Mouse (Mus musculus) embryonic facial prominence, embryonic 15.5 days (tissue): ENCODE measurements around the gene Serpinf2. TPM values are rescaled to one million over a fixed set of nuclear protein-coding genes. Genes with fewer than 3 reads are reported as not detected.

Experiments
- ATAC-seq: fragments of 200-750 bp; cut with Nextera tagmentation; 2 replicates; pipeline ENCODE4 v1.8.0; 2017; ENCODE audit warnings: low read depth, moderate TSS enrichment; ENCODE audit not compliant: insufficient number of reproducible peaks, low FRiP score, low TSS enrichment
- H3K27ac ChIP-seq: fragments of 300-500 bp; sonication (generic); replicated peaks from 2 replicates; pipeline ENCODE4 v1.5.1; 2015; ENCODE audit warnings: mild to moderate bottlenecking, inconsistent platforms
- H3K27me3 ChIP-seq: fragments of 300-500 bp; sonication (generic); 2 replicates; pipeline ENCODE4 v1.6.1; 2015; ENCODE audit warnings: inconsistent platforms
- H3K36me3 ChIP-seq: fragments of 300-500 bp; sonication (generic); 2 replicates; pipeline ENCODE4 v1.6.1; 2015; ENCODE audit warnings: mild to moderate bottlenecking, inconsistent platforms
- H3K4me1 ChIP-seq: fragments of 300-500 bp; sonication (generic); 2 replicates; pipeline ENCODE4 v1.6.1; 2015; ENCODE audit warnings: inconsistent platforms
- H3K4me2 ChIP-seq: fragments of 300-500 bp; sonication (generic); replicated peaks from 2 replicates; pipeline ENCODE4 v1.6.1; 2015; ENCODE audit warnings: mild to moderate bottlenecking, inconsistent platforms
- H3K4me3 ChIP-seq: fragments of 300-500 bp; sonication (generic); replicated peaks from 2 replicates; pipeline ENCODE4 v1.5.1; 2015; ENCODE audit warnings: mild to moderate bottlenecking, inconsistent platforms
- H3K9ac ChIP-seq: fragments of 300-500 bp; sonication (generic); 2 replicates; pipeline ENCODE4 v1.6.1; 2015; ENCODE audit warnings: inconsistent platforms
- H3K9me3 ChIP-seq: fragments of 300-500 bp; sonication (generic); replicated peaks from 2 replicates; pipeline ENCODE4 v1.6.1; 2016; ENCODE audit warnings: inconsistent platforms
- WGBS: fragments of 180-500 bp; shearing (Covaris S2); methylation state at CpG from one replicate; pipeline ENCODE4 v1.1.7; 2015; 5-methylcytosine and 5-hydroxymethylcytosine counted together
- polyA plus RNA-seq: library from polyadenylated mRNA; unstranded; fragments of >200 nt; fragmentation: Nextera tagmentation; extraction: Ambion mirVana; gene quantifications from 2 replicates; pipeline ENCODE4 v1.2.1, GENCODE M21; 2015

The Serpinf2 gene
- polyA plus RNA-seq, 1 experiment from 2014 or later, result 0.09 TPM

GRCm38 (mm10) chr11:75450304-75450908 lies 11.0 kb upstream of the Serpinf2 start:
- Histone ChIP-seq H3K27ac (no peak overlapping the region), H3K9me3 (no peaks in the 10 kb centered on the region), H3K4me2 (no peak overlapping the region), H3K27me3 (no peaks in the 10 kb centered on the region), H3K9ac (no peak overlapping the region), H3K36me3 (peaks cover 42% of the 10 kb centered on the region), H3K4me3 (no peak overlapping the region), H3K4me1 (peaks cover 26% of the 10 kb centered on the region)
- no peak for ATAC-seq
- 87% methylated on average over 8 of the region's 8 CpGs for WGBS

GRCm38 (mm10) chr11:75449695-75450094 lies 10.3 kb upstream of the Serpinf2 start:
- WGBS, result 78% methylated on average over 7 of the region's 7 CpGs
- no peak for ATAC-seq
- Histone ChIP-seq H3K36me3 (peaks cover 49% of the 10 kb centered on the region), H3K9me3 (no peaks in the 10 kb centered on the region), H3K4me3 (no peak overlapping the region), H3K4me1 (peaks cover 20% of the 10 kb centered on the region), H3K27me3 (no peaks in the 10 kb centered on the region), H3K27ac (no peak overlapping the region), H3K9ac (no peak overlapping the region), H3K4me2 (no peak overlapping the region)

- H3K4me3 ChIP-seq, result no peak overlapping the region
- peaks cover 59% of the 10 kb centered on the region for H3K36me3 ChIP-seq
- WGBS, result 80% methylated on average over 3 of the region's 3 CpGs
- no peak overlapping the region for H3K4me2 ChIP-seq
- no peak overlapping the region for H3K27ac ChIP-seq
- no peak overlapping the region for H3K9ac ChIP-seq
- no peak for ATAC-seq
- no peaks in the 10 kb centered on the region for H3K9me3 ChIP-seq
- H3K27me3 ChIP-seq, result no peaks in the 10 kb centered on the region
- H3K4me1 ChIP-seq, result peaks cover 10% of the 10 kb centered on the region
Observed at GRCm38 (mm10) chr11:75448575-75448974, 9.2 kb upstream of the Serpinf2 start.

- Histone ChIP-seq H3K9me3 (no peaks in the 10 kb centered on the region), H3K4me2 (no peak overlapping the region), H3K27me3 (no peaks in the 10 kb centered on the region), H3K27ac (no peak overlapping the region), H3K36me3 (peaks cover 70% of the 10 kb centered on the region), H3K4me1 (no peaks in the 10 kb centered on the region), H3K4me3 (no peak overlapping the region), H3K9ac (no peak overlapping the region)
- 54% methylated on average over 8 of the region's 8 CpGs for WGBS
- no peak for ATAC-seq
Observed at GRCm38 (mm10) chr11:75443711-75444110, 4.3 kb upstream of the Serpinf2 start.

- Histone ChIP-seq H3K36me3 (peaks cover 51% of the 10 kb centered on the region), H3K9me3 (no peaks in the 10 kb centered on the region), H3K9ac (no peak overlapping the region), H3K4me2 (no peak overlapping the region), H3K4me1 (no peaks in the 10 kb centered on the region), H3K27me3 (no peaks in the 10 kb centered on the region), H3K27ac (no peak overlapping the region), H3K4me3 (no peak overlapping the region)
- ATAC-seq, result no peak
- 89% methylated on average over 16 of the region's 16 CpGs for WGBS
Observed at GRCm38 (mm10) chr11:75441601-75442000, 2.2 kb upstream of the Serpinf2 start.

GRCm38 (mm10) chr11:75441034-75441433 lies 1.6 kb upstream of the Serpinf2 start:
- Histone ChIP-seq H3K27ac (no peak overlapping the region), H3K4me3 (no peak overlapping the region), H3K4me1 (no peaks in the 10 kb centered on the region), H3K9me3 (no peaks in the 10 kb centered on the region), H3K9ac (no peak overlapping the region), H3K27me3 (no peaks in the 10 kb centered on the region), H3K36me3 (peaks cover 47% of the 10 kb centered on the region), H3K4me2 (no peak overlapping the region)
- ATAC-seq, result no peak
- WGBS, result 85% methylated on average over 7 of the region's 7 CpGs

- no peak overlapping the region for H3K4me2 ChIP-seq
- H3K9ac ChIP-seq, result no peak overlapping the region
- H3K27ac ChIP-seq, result no peak overlapping the region
- 90% methylated on average over 3 of the region's 3 CpGs for WGBS
- no peaks in the 10 kb centered on the region for H3K4me1 ChIP-seq
- no peaks in the 10 kb centered on the region for H3K9me3 ChIP-seq
- no peak for ATAC-seq
- no peak overlapping the region for H3K4me3 ChIP-seq
- peaks cover 36% of the 10 kb centered on the region; the same call in 1 of the 2 replicates for H3K36me3 ChIP-seq
- H3K27me3 ChIP-seq, result no peaks in the 10 kb centered on the region
Observed at GRCm38 (mm10) chr11:75439951-75440350, 560 bp upstream of the Serpinf2 start.

- H3K4me3 ChIP-seq, result no peak overlapping the region
- no peaks in the 10 kb centered on the region for H3K27me3 ChIP-seq
- no peak overlapping the region for H3K27ac ChIP-seq
- ATAC-seq, result no peak
- no peak overlapping the region for H3K9ac ChIP-seq
- 93% methylated on average over 3 of the region's 3 CpGs for WGBS
- no peak overlapping the region for H3K4me2 ChIP-seq
- peaks cover 26% of the 10 kb centered on the region; the same call in 1 of the 2 replicates for H3K36me3 ChIP-seq
- no peaks in the 10 kb centered on the region; the same call in 1 of the 2 replicates for H3K9me3 ChIP-seq
- no peaks in the 10 kb centered on the region for H3K4me1 ChIP-seq
Observed at GRCm38 (mm10) chr11:75438804-75439203, 587 bp downstream of the Serpinf2 start.

- H3K4me2 ChIP-seq, result no peak overlapping the region
- no peak for ATAC-seq
- H3K4me3 ChIP-seq, result no peak overlapping the region
- H3K9me3 ChIP-seq, result no peaks in the 10 kb centered on the region; the same call in 1 of the 2 replicates
- 82% methylated on average over 12 of the region's 13 CpGs for WGBS
- H3K27me3 ChIP-seq, result no peaks in the 10 kb centered on the region
- H3K27ac ChIP-seq, result no peak overlapping the region
- H3K36me3 ChIP-seq, result 0 out of 2 replicates have a peak, but pooled peaks cover 20% of the 10 kb centered on the region
- H3K9ac ChIP-seq, result no peak overlapping the region
- no peaks in the 10 kb centered on the region for H3K4me1 ChIP-seq
Observed at GRCm38 (mm10) chr11:75438194-75438593, 1.2 kb downstream of the Serpinf2 start.

- 0 out of 2 replicates have a peak, but pooled peaks cover 5% of the 10 kb centered on the region for H3K4me1 ChIP-seq
- ATAC-seq, result no peak
- WGBS, result 88% methylated on average over 5 of the region's 5 CpGs
- no peaks in the 10 kb centered on the region; the same call in 1 of the 2 replicates for H3K9me3 ChIP-seq
- no peak overlapping the region for H3K27ac ChIP-seq
- H3K9ac ChIP-seq, result no peak overlapping the region
- H3K4me2 ChIP-seq, result no peak overlapping the region
- H3K4me3 ChIP-seq, result no peak overlapping the region
- H3K36me3 ChIP-seq, result no peaks in the 10 kb centered on the region
- H3K27me3 ChIP-seq, result no peaks in the 10 kb centered on the region
Observed at GRCm38 (mm10) chr11:75434138-75434537, 5.3 kb downstream of the Serpinf2 start.

- WGBS, result 60% methylated on average over 11 of the region's 11 CpGs
- ATAC-seq, result peak; percentile 76
- Histone ChIP-seq H3K36me3 (no peaks in the 10 kb centered on the region), H3K4me3 (no peak overlapping the region), H3K4me2 (no peak overlapping the region), H3K9ac (no peak overlapping the region), H3K27me3 (no peaks in the 10 kb centered on the region), H3K4me1 (0 out of 2 replicates have a peak, but pooled peaks cover 5% of the 10 kb centered on the region), H3K9me3 (no peaks in the 10 kb centered on the region; the same call in 1 of the 2 replicates), H3K27ac (no peak overlapping the region)
Observed at GRCm38 (mm10) chr11:75431307-75431706, 8.1 kb downstream of the Serpinf2 start.
